In genomic region chr11:115612059-115612409, GRCm38 (mm10) we compare ENCODE assay signal across 8 mouse cellular contexts. TPM values are rescaled to one million over a fixed set of nuclear protein-coding genes. Genes with fewer than 3 reads are reported as not detected.
DNase-seq lines count a peak whose midpoint lies in the region; ATAC-seq lines count a peak whose summit lies in the region.

No protein-coding gene starts in this region.

- no peaks in the 10 kb centered on the region for H3K27me3 ChIP-seq in neural tube, embryonic 11.5 days (ENCODE audit: control insufficient read depth, insufficient read depth, low read length)
- no peaks in the 10 kb centered on the region for H3K27me3 ChIP-seq in embryonic facial prominence, embryonic 12.5 days
- H3K27me3 ChIP-seq in heart, embryonic 10.5 days (ENCODE audit: insufficient read depth, poor library complexity, severe bottlenecking): no peaks in the 10 kb centered on the region
- no peaks in the 10 kb centered on the region for H3K27me3 ChIP-seq in kidney, embryonic 15.5 days
- no peaks in the 10 kb centered on the region for H3K27me3 ChIP-seq in liver, embryonic 12.5 days (replicated peaks)
- H3K27me3 ChIP-seq in neural tube, embryonic 13.5 days: peaks cover 5% of the 10 kb centered on the region; the same call in 1 of the 2 replicates

- peaks cover 7% of the 10 kb centered on the region for H3K36me3 ChIP-seq in neural tube, embryonic 11.5 days (ENCODE audit: control insufficient read depth, insufficient read depth, low read length)
- H3K36me3 ChIP-seq in embryonic facial prominence, embryonic 12.5 days: peaks cover 42% of the 10 kb centered on the region
- H3K36me3 ChIP-seq in heart, embryonic 10.5 days: peaks cover 53% of the 10 kb centered on the region
- peaks cover 55% of the 10 kb centered on the region for H3K36me3 ChIP-seq in kidney, embryonic 15.5 days
- peaks cover 57% of the 10 kb centered on the region for H3K36me3 ChIP-seq in liver, embryonic 12.5 days
- H3K36me3 ChIP-seq in neural tube, embryonic 13.5 days: peaks cover 53% of the 10 kb centered on the region

- H3K9ac ChIP-seq in neural tube, embryonic 11.5 days (ENCODE audit: low read length): peak overlapping the region; percentile 67
- peak overlapping the region; percentile 66 for H3K9ac ChIP-seq in embryonic facial prominence, embryonic 12.5 days
- peak overlapping the region; percentile 83 for H3K9ac ChIP-seq in kidney, embryonic 15.5 days
- H3K9ac ChIP-seq in liver, embryonic 12.5 days: peak overlapping the region; percentile 82
- H3K9ac ChIP-seq in neural tube, embryonic 13.5 days: peak overlapping the region; percentile 79

- peak overlapping the region; percentile 91 for H3K4me2 ChIP-seq in neural tube, embryonic 11.5 days (ENCODE audit: low read depth)
- peak overlapping the region; percentile 82 for H3K4me2 ChIP-seq in embryonic facial prominence, embryonic 12.5 days (replicated peaks)
- H3K4me2 ChIP-seq in kidney, embryonic 15.5 days: peak overlapping the region; percentile 93
- peak overlapping the region; percentile 93 for H3K4me2 ChIP-seq in liver, embryonic 12.5 days
- H3K4me2 ChIP-seq in neural tube, embryonic 13.5 days: peak overlapping the region; percentile 91

- no peak; the same call in 1 of the 2 replicates for ATAC-seq in neural tube, embryonic 11.5 days (ENCODE audit: insufficient read depth, low FRiP score, low TSS enrichment)
- ATAC-seq in embryonic facial prominence, embryonic 12.5 days (ENCODE audit: insufficient number of reproducible peaks, insufficient read depth, low FRiP score, low TSS enrichment): peak; percentile 2; the same call in 1 of the 2 replicates
- ATAC-seq in kidney, embryonic 15.5 days (replicated peaks; ENCODE audit: low FRiP score): peak; percentile 29
- peak; percentile 28; the same call in 1 of the 2 replicates for ATAC-seq in liver, embryonic 12.5 days
- ATAC-seq in neural tube, embryonic 13.5 days (ENCODE audit: low read depth): peak; percentile 29

- H3K4me1 ChIP-seq in neural tube, embryonic 11.5 days (ENCODE audit: control insufficient read depth, insufficient read depth, low read length): no peaks in the 10 kb centered on the region; the same call in 1 of the 2 replicates
- H3K4me1 ChIP-seq in embryonic facial prominence, embryonic 12.5 days: peaks cover 11% of the 10 kb centered on the region
- peaks cover 32% of the 10 kb centered on the region for H3K4me1 ChIP-seq in heart, embryonic 10.5 days
- peaks cover 49% of the 10 kb centered on the region for H3K4me1 ChIP-seq in kidney, embryonic 15.5 days
- H3K4me1 ChIP-seq in liver, embryonic 12.5 days: peaks cover 47% of the 10 kb centered on the region
- peaks cover 21% of the 10 kb centered on the region for H3K4me1 ChIP-seq in neural tube, embryonic 13.5 days (replicated peaks)

- DNase-seq in neural tube, embryonic 11.5 days (ENCODE audit: low spot score): no peak
- DNase-seq in neural tube, embryonic 10.5 days (ENCODE audit: extremely low spot score, low spot score): no peak
- no peak for DNase-seq in heart, embryonic 10.5 days (ENCODE audit: low spot score)
- peak; percentile 47 for DNase-seq in thymus, postnatal 14 days

- WGBS in neural tube, embryonic 11.5 days: 4% methylated on average over 13 of the region's 13 CpGs
- WGBS in embryonic facial prominence, embryonic 12.5 days: 1% methylated on average over 13 of the region's 13 CpGs
- 3% methylated on average over 13 of the region's 13 CpGs for WGBS in heart, embryonic 10.5 days
- WGBS in kidney, embryonic 15.5 days: under 1% methylated on average over 13 of the region's 13 CpGs
- WGBS in liver, embryonic 12.5 days (ENCODE audit: insufficient replicate concordance): 2% methylated on average over 13 of the region's 13 CpGs
- WGBS in neural tube, embryonic 13.5 days: 2% methylated on average over 13 of the region's 13 CpGs

- H3K27ac ChIP-seq in neural tube, embryonic 11.5 days (ENCODE audit: low read depth, low read length): peak overlapping the region; percentile 56
- H3K27ac ChIP-seq in embryonic facial prominence, embryonic 12.5 days: peak overlapping the region; percentile 54
- H3K27ac ChIP-seq in heart, embryonic 10.5 days: peak overlapping the region; percentile 93
- peak overlapping the region; percentile 99 for H3K27ac ChIP-seq in kidney, embryonic 15.5 days
- peak overlapping the region; percentile 96 for H3K27ac ChIP-seq in liver, embryonic 12.5 days
- peak overlapping the region; percentile 77 for H3K27ac ChIP-seq in neural tube, embryonic 13.5 days (replicated peaks)

- peak overlapping the region; percentile 58 for H3K4me3 ChIP-seq in neural tube, embryonic 11.5 days (ENCODE audit: low read depth, low read length)
- peak overlapping the region; percentile 65 for H3K4me3 ChIP-seq in embryonic facial prominence, embryonic 12.5 days
- H3K4me3 ChIP-seq in heart, embryonic 10.5 days: peak overlapping the region; percentile 76
- H3K4me3 ChIP-seq in kidney, embryonic 15.5 days (replicated peaks): peak overlapping the region; percentile 83
- H3K4me3 ChIP-seq in liver, embryonic 12.5 days: peak overlapping the region; percentile 68
- peak overlapping the region; percentile 64 for H3K4me3 ChIP-seq in neural tube, embryonic 13.5 days

- H3K9me3 ChIP-seq in neural tube, embryonic 11.5 days (ENCODE audit: control insufficient read depth, low read length): no peaks in the 10 kb centered on the region
- H3K9me3 ChIP-seq in embryonic facial prominence, embryonic 12.5 days: no peaks in the 10 kb centered on the region
- H3K9me3 ChIP-seq in heart, embryonic 10.5 days: no peaks in the 10 kb centered on the region
- H3K9me3 ChIP-seq in kidney, embryonic 15.5 days (replicated peaks): no peaks in the 10 kb centered on the region
- H3K9me3 ChIP-seq in liver, embryonic 12.5 days (replicated peaks): no peaks in the 10 kb centered on the region
- no peaks in the 10 kb centered on the region for H3K9me3 ChIP-seq in neural tube, embryonic 13.5 days

RNA-seq across cellular contexts. Expression of gene Mif4gd, which starts 0.7 kb away (rescaled TPM):
- polyA plus RNA-seq in neural tube, embryonic 11.5 days (2014; fragmentation: Nextera tagmentation; extraction: Ambion mirVana): 17.1 and 17.7 TPM in 2 replicates
- polyA plus RNA-seq in embryonic facial prominence, embryonic 12.5 days (2016; fragmentation: Nextera tagmentation; extraction: Ambion mirVana): 16.6 and 17.6 TPM in 2 replicates
- polyA plus RNA-seq in heart, embryonic 10.5 days (2016; fragmentation: Nextera tagmentation; extraction: Ambion mirVana): 19.6 and 22.7 TPM in 2 replicates
- 35.8 and 37.6 TPM in 2 replicates for polyA plus RNA-seq in kidney, embryonic 15.5 days (2015; fragmentation: Nextera tagmentation; extraction: Ambion mirVana)
- 26.6 and 27.1 TPM in 2 replicates for polyA plus RNA-seq in liver, embryonic 12.5 days (2016; fragmentation: Nextera tagmentation; extraction: Ambion mirVana)
- 12.0 and 12.5 TPM in 2 replicates for polyA plus RNA-seq in neural tube, embryonic 13.5 days (2015; fragmentation: Nextera tagmentation; extraction: Ambion mirVana)

RNA-seq across cellular contexts. Expression of gene Gga3, which starts 8.2 kb away (rescaled TPM):
- 31.4 and 31.7 TPM in 2 replicates for polyA plus RNA-seq in neural tube, embryonic 11.5 days (2014; fragmentation: Nextera tagmentation; extraction: Ambion mirVana)
- 22.5 and 29.1 TPM in 2 replicates for polyA plus RNA-seq in embryonic facial prominence, embryonic 12.5 days (2016; fragmentation: Nextera tagmentation; extraction: Ambion mirVana)
- polyA plus RNA-seq in heart, embryonic 10.5 days (2016; fragmentation: Nextera tagmentation; extraction: Ambion mirVana): 25.4 and 25.7 TPM in 2 replicates
- polyA plus RNA-seq in kidney, embryonic 15.5 days (2015; fragmentation: Nextera tagmentation; extraction: Ambion mirVana): 18.5 and 20.7 TPM in 2 replicates
- 14.0 and 14.7 TPM in 2 replicates for polyA plus RNA-seq in liver, embryonic 12.5 days (2016; fragmentation: Nextera tagmentation; extraction: Ambion mirVana)
- polyA plus RNA-seq in neural tube, embryonic 13.5 days (2015; fragmentation: Nextera tagmentation; extraction: Ambion mirVana): 36.1 and 36.4 TPM in 2 replicates

RNA-seq across cellular contexts. Expression of gene Mrps7, which starts 8.3 kb away (rescaled TPM):
- polyA plus RNA-seq in neural tube, embryonic 11.5 days (2014; fragmentation: Nextera tagmentation; extraction: Ambion mirVana): 95.5 and 97.9 TPM in 2 replicates
- 95.9 and 108 TPM in 2 replicates for polyA plus RNA-seq in embryonic facial prominence, embryonic 12.5 days (2016; fragmentation: Nextera tagmentation; extraction: Ambion mirVana)
- 105 and 108 TPM in 2 replicates for polyA plus RNA-seq in heart, embryonic 10.5 days (2016; fragmentation: Nextera tagmentation; extraction: Ambion mirVana)
- polyA plus RNA-seq in kidney, embryonic 15.5 days (2015; fragmentation: Nextera tagmentation; extraction: Ambion mirVana): 102 and 103 TPM in 2 replicates
- polyA plus RNA-seq in liver, embryonic 12.5 days (2016; fragmentation: Nextera tagmentation; extraction: Ambion mirVana): 83.1 and 87.3 TPM in 2 replicates
- polyA plus RNA-seq in neural tube, embryonic 13.5 days (2015; fragmentation: Nextera tagmentation; extraction: Ambion mirVana): 73.9 and 91.8 TPM in 2 replicates

RNA-seq across cellular contexts. Expression of gene Slc25a19, which starts 16.1 kb away (rescaled TPM):
- 23.0 and 25.4 TPM in 2 replicates for polyA plus RNA-seq in neural tube, embryonic 11.5 days (2014; fragmentation: Nextera tagmentation; extraction: Ambion mirVana)
- 23.8 and 29.5 TPM in 2 replicates for polyA plus RNA-seq in embryonic facial prominence, embryonic 12.5 days (2016; fragmentation: Nextera tagmentation; extraction: Ambion mirVana)
- 33.5 and 45.5 TPM in 2 replicates for polyA plus RNA-seq in heart, embryonic 10.5 days (2016; fragmentation: Nextera tagmentation; extraction: Ambion mirVana)
- 45.8 and 48.3 TPM in 2 replicates for polyA plus RNA-seq in kidney, embryonic 15.5 days (2015; fragmentation: Nextera tagmentation; extraction: Ambion mirVana)
- 15.7 and 17.2 TPM in 2 replicates for polyA plus RNA-seq in liver, embryonic 12.5 days (2016; fragmentation: Nextera tagmentation; extraction: Ambion mirVana)
- 33.0 and 37.5 TPM in 2 replicates for polyA plus RNA-seq in neural tube, embryonic 13.5 days (2015; fragmentation: Nextera tagmentation; extraction: Ambion mirVana)

RNA-seq across cellular contexts. Expression of gene Nup85, which starts 47.8 kb away (rescaled TPM):
- polyA plus RNA-seq in neural tube, embryonic 11.5 days (2014; fragmentation: Nextera tagmentation; extraction: Ambion mirVana): 174 and 187 TPM in 2 replicates
- 192 and 205 TPM in 2 replicates for polyA plus RNA-seq in embryonic facial prominence, embryonic 12.5 days (2016; fragmentation: Nextera tagmentation; extraction: Ambion mirVana)
- polyA plus RNA-seq in heart, embryonic 10.5 days (2016; fragmentation: Nextera tagmentation; extraction: Ambion mirVana): 179 and 208 TPM in 2 replicates
- 174 and 190 TPM in 2 replicates for polyA plus RNA-seq in kidney, embryonic 15.5 days (2015; fragmentation: Nextera tagmentation; extraction: Ambion mirVana)
- 202 and 216 TPM in 2 replicates for polyA plus RNA-seq in liver, embryonic 12.5 days (2016; fragmentation: Nextera tagmentation; extraction: Ambion mirVana)
- 99.8 and 119 TPM in 2 replicates for polyA plus RNA-seq in neural tube, embryonic 13.5 days (2015; fragmentation: Nextera tagmentation; extraction: Ambion mirVana)
